Mouse (Mus musculus) lung, postnatal 4 days (tissue): ENCODE results near the gene Ssh2.

Experiments used
- DNase-seq, 2 experiments: peaks; one replicate each; pipeline ENCODE4 v3.0.0; 2021

Gene Ssh2

GRCm38 (mm10) chr11:77465111-77465510 lies 249.0 kb downstream of the Ssh2 start:
- DNase-seq, result no peak

GRCm38 (mm10) chr11:77466544-77466943 lies 250.5 kb downstream of the Ssh2 start:
- DNase-seq, result no peak

- DNase-seq, result peak; percentile 86 to 88
Observed at GRCm38 (mm10) chr11:77467157-77467556, 251.1 kb downstream of the Ssh2 start.

GRCm38 (mm10) chr11:77467784-77468183 lies 251.7 kb downstream of the Ssh2 start:
- DNase-seq, result peak; percentile 79 to 85

GRCm38 (mm10) chr11:77468397-77468796 lies 252.3 kb downstream of the Ssh2 start:
- DNase-seq, result no peak

- no peak for DNase-seq
Observed at GRCm38 (mm10) chr11:77471407-77471806, 255.3 kb downstream of the Ssh2 start.

- DNase-seq, result no peak
Observed at GRCm38 (mm10) chr11:77472775-77473174, 256.7 kb downstream of the Ssh2 start.

- DNase-seq, result no peak
Observed at GRCm38 (mm10) chr11:77476216-77476615, 260.1 kb downstream of the Ssh2 start.

GRCm38 (mm10) chr11:77476895-77477294 lies 260.8 kb downstream of the Ssh2 start:
- DNase-seq, result no peak

- no peak for DNase-seq
Observed at GRCm38 (mm10) chr11:77483043-77483442, 267.0 kb downstream of the Ssh2 start.

GRCm38 (mm10) chr11:77483510-77484255 lies 267.6 kb downstream of the Ssh2 start:
- no peak for DNase-seq

GRCm38 (mm10) chr11:77485229-77485628 lies 269.1 kb downstream of the Ssh2 start:
- no peak for DNase-seq

- no peak for DNase-seq
Observed at GRCm38 (mm10) chr11:77486798-77487197, 270.7 kb downstream of the Ssh2 start.

GRCm38 (mm10) chr11:77488771-77489581 lies 272.9 kb downstream of the Ssh2 start:
- DNase-seq, result no peak

GRCm38 (mm10) chr11:77489591-77490235 lies 273.6 kb downstream of the Ssh2 start, which contains the start of gene Ankrd13b:
TSS of gene Ankrd13b (minus strand) at chr11:77489678.
- peak; percentile 77 to 81 for DNase-seq

- no peak for DNase-seq
Observed at GRCm38 (mm10) chr11:77490451-77490850, 274.4 kb downstream of the Ssh2 start.

- peak; percentile 93 to 94 for DNase-seq
Observed at GRCm38 (mm10) chr11:77491123-77491501, 275.0 kb downstream of the Ssh2 start.

GRCm38 (mm10) chr11:77491502-77492291 lies 275.6 kb downstream of the Ssh2 start:
- peak; percentile 77 to 91 for DNase-seq

GRCm38 (mm10) chr11:77492311-77492871 lies 276.3 kb downstream of the Ssh2 start:
- DNase-seq, result no peak

GRCm38 (mm10) chr11:77492911-77493332 lies 276.8 kb downstream of the Ssh2 start:
- DNase-seq, result peak; percentile 95 to 97

- DNase-seq, result peak; percentile 63 to 72
Observed at GRCm38 (mm10) chr11:77493512-77494343, 277.6 kb downstream of the Ssh2 start, which contains the start of gene Git1. TSS of gene Git1 (plus strand) at chr11:77493562.
